Mouse (Mus musculus) heart, embryonic 13.5 days (tissue): ENCODE measurements around the gene Sertad3. TPM values are rescaled to one million over a fixed set of nuclear protein-coding genes. Genes with fewer than 3 reads are reported as not detected.
A peak's percentile ranks its signal among the peaks of the same experiment; 100 is the strongest.

Source experiments
- ATAC-seq: fragments of 200-750 bp; cut with Nextera tagmentation; 2 replicates; pipeline ENCODE4 v1.8.0; 2017; ENCODE audit warnings: moderate TSS enrichment; ENCODE audit not compliant: insufficient number of reproducible peaks, low FRiP score, low TSS enrichment; ENCODE audit errors: extremely low read depth
- H3K27ac ChIP-seq: fragments of 300-500 bp; sonication (generic); replicated peaks from 2 replicates; pipeline ENCODE4 v1.5.1; 2015; ENCODE audit warnings: moderate library complexity, mild to moderate bottlenecking, inconsistent platforms
- H3K27me3 ChIP-seq: fragments of 300-500 bp; sonication (generic); replicated peaks from 2 replicates; pipeline ENCODE4 v1.6.1; 2015; ENCODE audit warnings: mild to moderate bottlenecking, inconsistent platforms
- H3K36me3 ChIP-seq: fragments of 300-500 bp; sonication (generic); 2 replicates; pipeline ENCODE4 v1.6.1; 2015; ENCODE audit warnings: mild to moderate bottlenecking, inconsistent platforms
- H3K4me1 ChIP-seq: fragments of 300-500 bp; sonication (generic); 2 replicates; pipeline ENCODE4 v1.6.1; 2015; ENCODE audit warnings: inconsistent platforms
- H3K4me2 ChIP-seq: fragments of 300-500 bp; sonication (generic); 2 replicates; pipeline ENCODE4 v1.6.1; 2015; ENCODE audit warnings: inconsistent platforms, mild to moderate bottlenecking, moderate library complexity
- H3K4me3 ChIP-seq: fragments of 300-500 bp; sonication (generic); 2 replicates; pipeline ENCODE4 v1.5.1; 2015; ENCODE audit warnings: moderate library complexity, mild to moderate bottlenecking, inconsistent platforms
- H3K9ac ChIP-seq: fragments of 300-500 bp; sonication (generic); 2 replicates; pipeline ENCODE4 v1.6.1; 2015; ENCODE audit warnings: inconsistent platforms, mild to moderate bottlenecking, moderate library complexity
- H3K9me3 ChIP-seq: fragments of 300-500 bp; sonication (generic); 2 replicates; pipeline ENCODE4 v1.6.1; 2016; ENCODE audit warnings: inconsistent platforms
- WGBS: fragments of 180-500 bp; shearing (Covaris S2); methylation state at CpG from one replicate; pipeline ENCODE4 v1.1.7; 2015; ENCODE audit warnings: mixed read lengths; 5-methylcytosine and 5-hydroxymethylcytosine counted together
- polyA plus RNA-seq: library from polyadenylated mRNA; unstranded; fragments of >200 nt; fragmentation: Nextera tagmentation; extraction: Ambion mirVana; gene quantifications from 2 replicates; pipeline ENCODE4 v1.2.1, GENCODE M21; 2015

The Sertad3 gene
- polyA plus RNA-seq, 1 experiment from 2014 or later = 21.1 TPM

DNA sequence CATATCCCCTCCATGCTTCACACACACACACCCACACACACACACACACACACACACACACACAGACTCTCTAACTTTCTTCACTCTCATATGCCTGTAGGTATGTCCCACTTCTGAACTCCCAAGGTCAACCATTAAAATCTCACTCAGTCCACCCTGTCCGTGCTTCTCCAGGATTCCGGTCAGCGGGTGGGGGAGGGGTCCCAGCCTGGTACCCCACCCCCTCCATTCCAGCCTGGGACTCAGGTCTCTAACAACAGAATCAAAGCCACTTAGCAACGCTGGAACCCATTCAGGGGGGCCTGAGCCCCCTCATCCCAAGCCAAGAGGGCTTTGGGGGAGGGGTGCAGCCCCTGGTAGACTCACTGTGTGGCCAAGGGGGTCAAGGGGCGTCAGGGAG is 49.4 kb downstream of the Sertad3 start, which contains the start of gene Hipk4:
Hipk4 (plus strand) TSS at position 301 of the 400 bp plus-strand sequence.
- H3K36me3 ChIP-seq = peaks cover 16% of the 10 kb centered on the region
- no peaks in the 10 kb centered on the region for H3K9me3 ChIP-seq
- 49% methylated on average over 5 of the region's 5 CpGs for WGBS
- H3K27ac ChIP-seq = no peak within 1 kb of the TSS
- H3K9ac ChIP-seq = 0 out of 2 replicates have a peak within 1 kb of the TSS, but pooled peaks have one; percentile 5
- peaks cover 10% of the 10 kb centered on the region for H3K4me1 ChIP-seq
- H3K4me2 ChIP-seq = no peak within 1 kb of the TSS
- no peak for ATAC-seq
- H3K27me3 ChIP-seq = no peaks in the 10 kb centered on the region
- H3K4me3 ChIP-seq = no peak within 1 kb of the TSS

DNA sequence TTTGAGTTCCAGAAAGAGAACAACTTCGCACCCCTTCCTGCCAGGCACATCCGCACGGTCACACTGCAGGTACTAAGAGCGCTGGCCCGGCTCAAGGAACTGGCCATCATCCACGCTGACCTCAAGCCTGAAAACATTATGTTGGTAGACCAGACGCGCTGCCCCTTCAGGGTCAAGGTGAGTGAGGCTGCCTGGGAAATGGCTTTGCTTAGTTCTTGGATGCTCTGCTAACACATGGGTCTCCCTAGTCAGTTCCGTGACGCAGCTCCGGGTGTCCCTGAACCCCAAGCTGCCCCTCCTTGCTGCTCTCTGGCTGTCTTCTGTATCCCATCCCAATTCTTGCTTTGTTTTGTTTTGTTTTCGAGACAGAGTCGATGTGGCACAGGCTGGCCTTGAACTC is 50.2 kb downstream of the Sertad3 start:
- Histone ChIP-seq H3K9me3 (no peaks in the 10 kb centered on the region), H3K9ac (no peak overlapping the region), H3K4me3 (no peak overlapping the region), H3K27me3 (no peaks in the 10 kb centered on the region), H3K27ac (no peak overlapping the region), H3K36me3 (peaks cover 14% of the 10 kb centered on the region), H3K4me1 (peaks cover 10% of the 10 kb centered on the region), H3K4me2 (no peak overlapping the region)
- 89% methylated on average over 13 of the region's 13 CpGs for WGBS
- ATAC-seq = no peak

DNA sequence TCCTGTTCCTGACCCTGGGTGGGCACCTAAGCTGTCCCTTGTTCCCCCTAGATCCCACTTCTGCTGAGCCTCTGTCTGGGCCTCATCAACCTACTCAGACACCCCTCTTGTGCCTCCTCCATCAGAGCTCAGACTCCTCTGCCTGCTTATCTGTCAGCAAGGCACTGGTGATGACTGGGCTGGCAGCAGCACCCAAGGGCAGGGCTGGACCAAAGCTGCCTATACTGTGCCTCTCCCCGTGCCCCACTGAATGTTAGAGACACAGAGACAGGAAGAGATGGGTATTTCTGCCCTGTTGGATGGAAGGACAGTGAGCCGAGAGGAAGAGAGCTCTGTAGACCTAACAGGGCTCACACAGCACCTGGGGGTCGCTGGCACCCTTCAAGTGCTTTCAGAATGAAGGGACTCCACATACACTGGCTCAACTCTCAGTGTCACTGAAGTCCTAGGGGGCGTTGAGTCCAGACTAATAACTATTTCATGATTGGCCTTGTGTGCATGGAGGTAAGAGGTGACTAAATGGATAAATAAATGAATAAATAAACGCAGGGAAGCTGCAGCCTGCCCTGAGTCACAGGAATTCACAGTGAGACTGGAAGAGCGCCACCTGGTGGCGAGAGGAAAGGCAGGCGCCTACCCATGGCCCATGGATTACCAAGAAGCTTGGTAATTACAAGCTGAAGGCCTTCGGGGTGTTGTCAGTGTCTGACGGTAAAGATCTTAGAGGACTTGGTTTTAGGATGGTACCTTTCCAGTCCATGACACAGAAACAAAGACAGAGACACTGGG is 52.7 kb downstream of the Sertad3 start:
- Histone ChIP-seq H3K4me3 (no peak overlapping the region), H3K4me1 (peaks cover 10% of the 10 kb centered on the region), H3K9ac (peak overlapping the region; percentile 4; the same call in 1 of the 2 replicates), H3K4me2 (peak overlapping the region; percentile 28; the same call in 1 of the 2 replicates), H3K9me3 (no peaks in the 10 kb centered on the region), H3K27me3 (no peaks in the 10 kb centered on the region), H3K36me3 (peaks cover 25% of the 10 kb centered on the region), H3K27ac (0 out of 2 replicates have a peak overlapping the region, but pooled peaks have one; percentile 4)
- 20% methylated on average over 10 of the region's 10 CpGs for WGBS
- ATAC-seq = no peak; the same call in 1 of the 2 replicates

Other genes starting within 250 kb of the Sertad3 start
- gene Itpkc, start 245.1 kb upstream of the Sertad3 start, polyA plus RNA-seq = 2.3 and 3.3 TPM in 2 replicates
- gene Coq8b, start 240.7 kb upstream of the Sertad3 start, polyA plus RNA-seq = 10.2 and 12.0 TPM in 2 replicates
- gene Numbl, start 215.3 kb upstream of the Sertad3 start, polyA plus RNA-seq = 8.3 and 8.8 TPM in 2 replicates
- gene Ltbp4, start 136.1 kb upstream of the Sertad3 start, polyA plus RNA-seq = 51.3 and 53.3 TPM in 2 replicates
- gene Shkbp1, start 117.7 kb upstream of the Sertad3 start, polyA plus RNA-seq = 28.8 and 32.2 TPM in 2 replicates
- 0.83 and 0.90 TPM in 2 replicates for gene Gm20479, start 116.3 kb upstream of the Sertad3 start, polyA plus RNA-seq
- gene Sptbn4, start 26.1 kb upstream of the Sertad3 start, polyA plus RNA-seq = 0.13 and 0.23 TPM in 2 replicates
- 84.7 and 89.0 TPM in 2 replicates for gene Blvrb, start 25.8 kb upstream of the Sertad3 start, polyA plus RNA-seq
- 32.3 and 37.1 TPM in 2 replicates for gene Sertad1, start 13.1 kb downstream of the Sertad3 start, polyA plus RNA-seq
- gene Prx, start 25.6 kb downstream of the Sertad3 start, polyA plus RNA-seq = 2.0 and 2.1 TPM in 2 replicates
- 0.20 and 0.36 TPM in 2 replicates for gene Hipk4, start 49.5 kb downstream of the Sertad3 start, polyA plus RNA-seq
- gene Pld3, start 79.5 kb downstream of the Sertad3 start, polyA plus RNA-seq = 62.5 and 65.9 TPM in 2 replicates
- 30.6 and 34.5 TPM in 2 replicates for gene 2310022A10Rik, start 79.5 kb downstream of the Sertad3 start, polyA plus RNA-seq
- gene Akt2, start 117.8 kb downstream of the Sertad3 start, polyA plus RNA-seq = 72.7 and 73.4 TPM in 2 replicates
- gene Ttc9b, start 180.1 kb downstream of the Sertad3 start, polyA plus RNA-seq = 0.25 TPM in 1 of 2 replicates, not detected in the other
- gene Map3k10, start 200.8 kb downstream of the Sertad3 start, polyA plus RNA-seq = 3.7 and 4.6 TPM in 2 replicates
- 1.5 and 2.9 TPM in 2 replicates for gene Zfp607b, start 215.6 kb downstream of the Sertad3 start, polyA plus RNA-seq